Mouse (Mus musculus) bone marrow, adult 2 months (tissue): Measurements from ENCODE around the gene Pde4d. TPM values are rescaled to one million over a fixed set of nuclear protein-coding genes. Genes with fewer than 3 reads are reported as not detected.

Source experiments
- H3K27ac ChIP-seq: fragments of 200-500 bp; 2 replicates; pipeline ENCODE4 v1.5.1; 2012; ENCODE audit warnings: low read depth, mild to moderate bottlenecking, control low read depth, inconsistent platforms, low read length; ENCODE audit not compliant: control insufficient read depth, poor library complexity, insufficient read depth
- H3K4me1 ChIP-seq: fragments of 200-500 bp; 2 replicates; pipeline ENCODE4 v1.6.1; 2011; ENCODE audit warnings: low read length; ENCODE audit not compliant: control insufficient read depth, insufficient read depth
- H3K4me3 ChIP-seq: fragments of 200-500 bp; replicated peaks from 2 replicates; pipeline ENCODE3; 2011; ENCODE audit warnings: mild to moderate bottlenecking, low read depth, low read length, control low read depth; ENCODE audit not compliant: control insufficient read depth
- CTCF ChIP-seq: fragments of 200-500 bp; IDR thresholded peaks from 2 replicates; pipeline ENCODE4 v1.5.1; 2011; ENCODE audit warnings: low read length, control low read depth; ENCODE audit not compliant: control insufficient read depth, insufficient read depth
- POLR2A ChIP-seq: fragments of 200-500 bp; IDR thresholded peaks from 2 replicates; pipeline ENCODE4 v1.6.1; 2011; ENCODE audit warnings: low read depth, mild to moderate bottlenecking, control low read depth, low read length, borderline replicate concordance; ENCODE audit not compliant: control insufficient read depth
- WGBS: fragments of 180-500 bp; shearing (Covaris S2); methylation state at CpG from one replicate; pipeline ENCODE4 v1.1.7; 2018; 5-methylcytosine and 5-hydroxymethylcytosine counted together
- polyA plus RNA-seq: library from polyadenylated mRNA; stranded (reverse); fragments of >200 nt; gene quantifications from 2 replicates; pipeline ENCODE4 v1.2.4, GENCODE M21; 2011; ENCODE audit warnings: low replicate concordance; ENCODE audit not compliant: missing spikeins, insufficient read depth, insufficient read length

Gene Pde4d
- polyA plus RNA-seq, 1 experiment = 17.6 TPM

- no peak overlapping the region for H3K27ac ChIP-seq
- WGBS = 62% methylated on average over 9 of the region's 9 CpGs
- H3K4me1 ChIP-seq = no peaks in the 10 kb centered on the region
- TF ChIP-seq CTCF = no peak
- TF ChIP-seq POLR2A = no peak
- H3K4me3 ChIP-seq = no peak overlapping the region
Measured at GRCm38 (mm10) chr13:109315608-109316007, 865.9 kb downstream of the Pde4d start.

GRCm38 (mm10) chr13:109317644-109318043 lies 867.9 kb downstream of the Pde4d start:
- no peak overlapping the region for H3K27ac ChIP-seq
- TF ChIP-seq POLR2A (no peak), CTCF (no peak)
- 90% methylated on average over 2 of the region's 2 CpGs for WGBS
- no peaks in the 10 kb centered on the region for H3K4me1 ChIP-seq
- no peak overlapping the region for H3K4me3 ChIP-seq

DNA sequence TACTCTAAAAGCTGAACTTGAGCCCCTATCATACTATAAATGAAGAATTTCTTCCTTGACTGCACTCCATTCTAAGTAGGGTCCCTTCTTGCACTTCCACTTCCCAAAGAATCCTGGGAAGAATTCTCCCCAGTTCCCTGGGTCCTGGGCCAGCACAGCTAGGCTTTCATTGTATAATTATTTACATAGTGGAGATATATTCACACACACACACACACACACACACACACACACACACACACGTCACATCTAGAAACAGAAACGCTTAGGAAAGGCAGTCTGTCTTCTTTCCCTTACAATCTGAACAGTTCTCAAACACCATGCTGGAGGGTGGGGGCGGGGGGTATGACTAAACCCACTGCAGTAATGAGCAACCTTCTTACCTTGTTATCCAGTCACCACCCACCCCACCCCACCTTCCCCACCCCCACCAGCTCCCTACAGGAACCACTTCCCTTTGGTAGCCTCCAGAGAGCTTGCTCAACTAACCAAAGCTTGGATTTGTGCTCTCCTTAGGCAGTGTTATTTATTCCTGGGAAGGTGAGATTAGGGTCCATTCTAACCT lies 868.8 kb downstream of the Pde4d start:
- TF ChIP-seq CTCF (no peak), POLR2A (no peak)
- 81% methylated on average over 3 of the region's 3 CpGs for WGBS
- Histone ChIP-seq H3K4me3 (no peak overlapping the region), H3K4me1 (no peaks in the 10 kb centered on the region), H3K27ac (no peak overlapping the region)

DNA sequence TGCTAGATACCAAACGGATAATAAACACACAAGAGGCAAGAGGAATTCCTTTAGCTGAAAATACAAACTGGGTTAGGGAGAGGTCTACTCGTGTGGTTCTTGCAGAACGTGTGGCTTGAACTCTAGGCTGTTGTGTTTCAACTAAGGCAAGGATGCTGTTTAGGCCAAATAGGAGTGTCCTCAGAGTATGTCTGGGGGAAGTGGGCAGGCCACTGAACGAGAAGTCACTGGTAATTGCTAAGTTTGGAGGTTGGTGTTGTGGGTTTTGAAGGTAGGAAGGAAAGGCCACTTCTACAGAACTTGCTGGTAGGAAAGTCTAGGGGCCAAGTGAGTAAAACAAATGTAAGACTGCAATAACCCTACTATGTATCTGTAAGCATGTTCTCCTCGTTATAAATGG lies 876.3 kb downstream of the Pde4d start:
- WGBS = 29% methylated on average over 5 of the region's 5 CpGs
- Histone ChIP-seq H3K4me3 (no peak overlapping the region), H3K27ac (no peak overlapping the region), H3K4me1 (no peaks in the 10 kb centered on the region)
- TF ChIP-seq POLR2A (no peak), CTCF (no peak)

DNA sequence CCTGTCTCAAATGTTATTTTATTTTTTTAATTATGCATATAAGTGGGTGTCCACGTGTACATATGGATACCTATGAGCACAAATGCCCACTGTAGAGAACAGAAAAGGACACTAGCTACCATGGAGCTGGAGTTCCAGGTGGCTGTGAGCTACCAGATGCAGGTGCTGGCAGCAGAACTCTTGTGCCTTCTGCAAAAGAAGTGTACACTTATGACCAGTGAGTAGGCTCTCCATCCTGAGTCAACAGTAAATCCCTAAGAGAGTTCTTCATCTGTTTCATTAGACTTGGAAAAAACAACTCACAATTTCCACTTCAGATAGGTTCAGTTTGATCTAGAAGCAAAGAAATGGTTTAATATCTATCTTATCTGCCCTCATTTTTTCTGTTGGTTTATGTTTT lies 881.8 kb downstream of the Pde4d start:
- H3K27ac ChIP-seq = no peak overlapping the region
- TF ChIP-seq POLR2A = no peak
- TF ChIP-seq CTCF = no peak
- no peak overlapping the region for H3K4me3 ChIP-seq
- 56% methylated on average over 1 of the region's 1 CpGs for WGBS
- no peaks in the 10 kb centered on the region for H3K4me1 ChIP-seq

GRCm38 (mm10) chr13:109341902-109342301 lies 892.2 kb downstream of the Pde4d start:
- Histone ChIP-seq H3K4me3 (no peak overlapping the region), H3K27ac (no peak overlapping the region), H3K4me1 (no peaks in the 10 kb centered on the region)
- TF ChIP-seq POLR2A (no peak), CTCF (no peak)
- 58% methylated on average over 3 of the region's 3 CpGs for WGBS

DNA sequence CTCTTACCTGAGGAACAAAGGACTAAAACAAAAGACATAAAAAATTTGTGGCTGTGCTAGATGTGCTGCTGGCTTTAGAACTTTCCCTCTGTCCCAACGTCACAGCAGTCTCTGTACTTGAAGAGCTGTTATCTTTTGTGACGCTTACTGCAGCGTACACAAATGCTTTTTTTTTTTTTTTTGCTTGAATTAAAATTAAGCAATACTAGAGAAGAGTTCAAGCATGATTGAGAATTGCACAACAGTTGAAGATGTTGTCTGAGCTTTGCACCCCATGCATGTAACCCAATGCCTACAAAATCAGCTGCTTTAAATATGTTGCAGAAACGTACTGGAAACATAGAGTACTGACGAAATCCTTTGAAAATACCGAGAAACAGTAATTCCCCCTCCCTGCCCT lies 892.7 kb downstream of the Pde4d start:
- no peak for TF ChIP-seq CTCF
- no peak for TF ChIP-seq POLR2A
- Histone ChIP-seq H3K4me1 (no peaks in the 10 kb centered on the region), H3K4me3 (no peak overlapping the region), H3K27ac (no peak overlapping the region)
- 42% methylated on average over 6 of the region's 6 CpGs for WGBS

DNA sequence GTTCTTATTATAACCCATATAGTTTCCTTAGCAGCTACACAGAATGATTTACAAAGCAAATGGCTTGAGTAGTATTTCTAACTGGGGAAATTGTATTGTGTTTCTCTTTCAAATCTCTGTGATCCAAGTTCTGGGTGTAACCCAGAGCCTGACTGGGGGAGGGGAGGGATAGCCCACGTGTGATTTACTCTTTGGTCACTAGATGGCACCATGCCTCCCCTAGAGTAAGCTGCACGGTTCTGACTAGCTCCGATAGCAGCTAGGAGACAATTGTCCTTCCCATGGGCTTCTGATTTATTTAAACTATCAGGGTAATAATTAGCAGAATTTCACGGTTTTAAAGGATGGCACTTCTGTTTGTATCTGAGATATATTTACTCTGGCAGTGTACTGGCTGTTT lies 893.8 kb downstream of the Pde4d start:
- H3K27ac ChIP-seq = no peak overlapping the region
- WGBS = 7% methylated on average over 4 of the region's 4 CpGs
- no peaks in the 10 kb centered on the region; the same call in 1 of the 2 replicates for H3K4me1 ChIP-seq
- no peak overlapping the region for H3K4me3 ChIP-seq
- TF ChIP-seq CTCF = peak; percentile 77
- no peak for TF ChIP-seq POLR2A

DNA sequence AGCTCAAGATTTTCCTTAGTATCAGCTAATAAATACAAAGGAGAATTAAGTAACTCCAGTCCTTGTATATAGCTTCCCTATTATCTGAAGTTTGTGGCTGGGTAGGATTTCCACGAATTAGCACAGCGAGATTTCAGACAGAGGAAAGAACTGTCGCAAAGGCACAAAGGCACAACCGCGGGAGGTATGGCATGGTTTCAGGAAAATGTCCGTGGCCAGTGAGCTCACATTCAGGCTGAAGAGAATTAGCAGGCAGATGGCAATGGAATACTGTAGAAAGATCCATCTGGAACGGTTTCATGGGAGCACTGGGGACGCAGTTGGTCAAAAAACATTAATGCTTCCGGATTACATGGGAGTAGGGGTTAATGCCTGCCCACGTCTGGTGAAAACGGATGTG lies 898.0 kb downstream of the Pde4d start:
- Histone ChIP-seq H3K4me3 (no peak overlapping the region), H3K27ac (no peak overlapping the region), H3K4me1 (no peaks in the 10 kb centered on the region; the same call in 1 of the 2 replicates)
- TF ChIP-seq POLR2A = no peak
- 52% methylated on average over 11 of the region's 11 CpGs for WGBS
